Mouse (Mus musculus) liver, adult 2 months (tissue): Measurements from ENCODE around the gene Uri1. TPM values are rescaled to one million over a fixed set of nuclear protein-coding genes. Genes with fewer than 3 reads are reported as not detected.

Experiments
- DNase-seq: peaks from one replicate; pipeline ENCODE4 v3.0.0-alpha.2; 2011; ENCODE audit warnings: low read depth, low spot score; ENCODE audit errors: extremely low read depth
- H3K27ac ChIP-seq: fragments of 200-500 bp; replicated peaks from 2 replicates; pipeline ENCODE4 v1.5.1; 2012; ENCODE audit warnings: low read depth, mild to moderate bottlenecking, control low read depth, inconsistent platforms, low read length; ENCODE audit not compliant: insufficient read depth
- H3K27me3 ChIP-seq: fragments of 200-500 bp; 2 replicates; pipeline ENCODE4 v1.6.1; 2012; ENCODE audit warnings: mild to moderate bottlenecking, moderate library complexity, low read length, inconsistent platforms; ENCODE audit not compliant: control insufficient read depth, insufficient read depth
- H3K36me3 ChIP-seq: fragments of 200-500 bp; 2 replicates; pipeline ENCODE4 v1.6.1; 2012; ENCODE audit warnings: low read length, inconsistent platforms; ENCODE audit not compliant: control insufficient read depth, insufficient read depth
- H3K4me1 ChIP-seq: fragments of 200-500 bp; 2 replicates; pipeline ENCODE4 v1.6.1; 2011; ENCODE audit warnings: low read length; ENCODE audit not compliant: control insufficient read depth, insufficient read depth
- H3K4me3 ChIP-seq: fragments of 200-500 bp; 2 replicates; pipeline ENCODE4 v1.5.1; 2011; ENCODE audit warnings: low read depth, mild to moderate bottlenecking, control low read depth, low read length, moderate library complexity; ENCODE audit not compliant: insufficient read depth
- H3K79me2 ChIP-seq: fragments of 200-500 bp; 2 replicates; pipeline ENCODE4 v1.6.1; 2012; ENCODE audit warnings: inconsistent platforms, mild to moderate bottlenecking, low read length, moderate library complexity; ENCODE audit not compliant: control insufficient read depth, insufficient read depth
- H3K9ac ChIP-seq: fragments of 200-500 bp; 2 replicates; pipeline ENCODE4 v1.6.1; 2012; ENCODE audit warnings: low read depth, mild to moderate bottlenecking, control low read depth, inconsistent platforms, low read length
- CTCF ChIP-seq: fragments of 200-500 bp; IDR thresholded peaks from 2 replicates; pipeline ENCODE4 v1.5.1; 2011; ENCODE audit warnings: low read depth, low read length, control low read depth
- POLR2A ChIP-seq: fragments of 200-500 bp; IDR thresholded peaks from 2 replicates; pipeline ENCODE4 v1.6.1; 2011; ENCODE audit warnings: low read length, control low read depth; ENCODE audit not compliant: insufficient read depth; ENCODE audit errors: extremely low read depth
- WGBS: fragments of 180-500 bp; shearing (Covaris S2); methylation state at CpG from one replicate; pipeline ENCODE4 v1.1.7; 2018; 5-methylcytosine and 5-hydroxymethylcytosine counted together
- polyA plus RNA-seq: library from polyadenylated mRNA; depleted of rRNA; stranded (reverse); fragments of >200 nt; gene quantifications from 2 replicates; pipeline ENCODE4 v1.2.3, GENCODE M21; 2012
- total RNA-seq: library from RNA; depleted of rRNA; stranded (reverse); fragments of >200 nt; gene quantifications from 2 replicates; pipeline ENCODE4 v1.2.3, GENCODE M21; 2014

Gene Uri1
- total and polyA plus RNA-seq, 2 experiments = 6.2 to 13.9 TPM

DNA sequence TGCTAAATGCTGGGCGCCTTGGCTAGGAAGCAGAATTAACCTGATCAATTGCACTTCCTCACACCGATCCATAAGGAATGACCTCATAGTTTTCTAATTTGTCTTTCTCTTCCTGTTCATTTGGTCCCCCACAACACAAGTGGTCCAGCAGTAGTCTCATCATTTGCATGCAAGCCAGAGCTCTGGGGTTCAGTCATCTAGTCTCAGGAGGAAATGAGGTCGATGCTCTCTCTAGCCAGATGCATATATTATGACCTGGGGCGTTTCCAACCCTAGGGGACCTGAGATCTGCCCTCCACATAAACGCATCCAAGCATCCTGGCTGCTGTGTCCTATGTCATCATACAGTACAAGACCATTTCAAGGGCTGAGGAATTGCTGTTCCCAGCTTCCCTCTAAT, 14.2 kb upstream of the Uri1 start:
- 82% methylated on average over 5 of the region's 5 CpGs for WGBS
- Histone ChIP-seq H3K36me3 (no peaks in the 10 kb centered on the region), H3K27me3 (no peaks in the 10 kb centered on the region), H3K79me2 (no peaks in the 10 kb centered on the region), H3K4me3 (no peak overlapping the region), H3K27ac (no peak overlapping the region), H3K9ac (no peak overlapping the region), H3K4me1 (no peaks in the 10 kb centered on the region)
- TF ChIP-seq POLR2A (no peak), CTCF (no peak)
- DNase-seq = no peak

DNA sequence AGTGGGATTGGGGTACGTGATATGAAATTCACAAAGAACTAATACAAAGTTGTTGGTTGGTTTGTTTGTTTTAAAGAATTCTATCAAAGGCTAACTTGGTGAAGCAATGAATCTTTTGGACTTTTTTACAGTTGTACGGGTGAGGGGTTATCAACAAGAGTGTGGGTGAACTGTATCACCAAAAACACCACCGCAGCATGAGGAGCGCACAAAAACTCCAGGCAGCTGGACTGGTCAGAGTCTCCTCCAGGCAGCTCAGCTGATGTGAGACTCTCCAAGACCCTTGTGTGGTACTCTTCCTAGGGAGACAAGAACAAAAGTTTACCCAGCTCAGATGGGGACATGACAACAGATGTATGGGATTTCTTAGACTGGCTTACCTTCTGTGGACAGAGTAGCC, 7.8 kb upstream of the Uri1 start:
- no peak overlapping the region for H3K27ac ChIP-seq
- WGBS = 50% methylated on average over 4 of the region's 4 CpGs
- no peak overlapping the region for H3K4me3 ChIP-seq
- H3K9ac ChIP-seq = no peak overlapping the region
- no peak for DNase-seq
- no peaks in the 10 kb centered on the region for H3K27me3 ChIP-seq
- no peaks in the 10 kb centered on the region for H3K79me2 ChIP-seq
- TF ChIP-seq POLR2A = no peak
- no peak for TF ChIP-seq CTCF
- H3K36me3 ChIP-seq = no peaks in the 10 kb centered on the region
- H3K4me1 ChIP-seq = no peaks in the 10 kb centered on the region

DNA sequence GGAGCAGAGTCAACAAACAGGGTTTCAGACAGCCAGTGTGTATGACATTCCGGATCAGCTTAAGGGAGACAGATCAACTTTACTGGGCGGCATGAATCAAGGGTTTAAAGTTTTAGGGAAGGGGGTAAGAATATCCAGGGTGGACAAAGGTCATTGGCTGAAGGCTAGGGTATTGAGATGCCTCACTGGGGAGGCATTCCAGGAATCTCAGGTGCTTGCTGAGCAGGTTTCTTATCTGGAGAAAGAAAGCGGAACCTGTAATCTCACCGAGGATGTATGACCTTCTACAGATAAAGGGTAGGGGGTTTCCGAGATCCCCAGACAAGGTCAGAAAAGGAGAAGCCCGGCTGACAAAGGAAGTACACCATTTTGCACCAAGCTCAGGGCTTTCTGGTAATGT, 7.3 kb upstream of the Uri1 start:
- DNase-seq = no peak

DNA sequence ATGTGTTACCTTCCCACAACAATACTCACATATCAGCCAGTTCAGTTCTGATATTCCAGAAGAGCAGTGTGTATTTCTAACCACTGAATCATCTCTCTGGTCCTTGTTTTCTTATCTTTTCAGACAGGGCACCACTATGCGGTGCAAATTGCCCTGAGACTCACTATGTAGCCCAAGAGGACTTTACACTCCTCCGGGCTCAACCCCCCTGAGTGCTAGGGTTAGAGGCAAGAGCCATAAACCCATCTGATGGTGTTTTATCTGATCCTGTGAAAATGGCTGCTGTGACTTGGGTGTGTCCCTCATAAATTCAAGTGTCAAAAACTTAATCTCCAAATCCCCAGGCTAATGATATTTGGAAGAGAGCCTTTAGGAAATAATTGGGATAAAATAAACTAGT, 6.6 kb upstream of the Uri1 start:
- H3K4me1 ChIP-seq = no peaks in the 10 kb centered on the region
- H3K36me3 ChIP-seq = no peaks in the 10 kb centered on the region
- H3K27me3 ChIP-seq = no peaks in the 10 kb centered on the region
- H3K79me2 ChIP-seq = no peaks in the 10 kb centered on the region
- DNase-seq = no peak
- no peak overlapping the region for H3K27ac ChIP-seq
- no peak overlapping the region for H3K9ac ChIP-seq
- TF ChIP-seq CTCF = no peak
- no peak for TF ChIP-seq POLR2A
- 69% methylated on average over 2 of the region's 2 CpGs for WGBS
- no peak overlapping the region for H3K4me3 ChIP-seq

More for the DNA sequence above, 7.3 kb upstream of the Uri1 start:
- H3K4me3 ChIP-seq = no peak overlapping the region
- no peak overlapping the region for H3K9ac ChIP-seq
- no peaks in the 10 kb centered on the region for H3K27me3 ChIP-seq
- WGBS = 36% methylated on average over 6 of the region's 6 CpGs
- H3K27ac ChIP-seq = no peak overlapping the region
- H3K4me1 ChIP-seq = no peaks in the 10 kb centered on the region
- no peaks in the 10 kb centered on the region for H3K36me3 ChIP-seq
- H3K79me2 ChIP-seq = no peaks in the 10 kb centered on the region
- TF ChIP-seq POLR2A (no peak), CTCF (no peak)

DNA sequence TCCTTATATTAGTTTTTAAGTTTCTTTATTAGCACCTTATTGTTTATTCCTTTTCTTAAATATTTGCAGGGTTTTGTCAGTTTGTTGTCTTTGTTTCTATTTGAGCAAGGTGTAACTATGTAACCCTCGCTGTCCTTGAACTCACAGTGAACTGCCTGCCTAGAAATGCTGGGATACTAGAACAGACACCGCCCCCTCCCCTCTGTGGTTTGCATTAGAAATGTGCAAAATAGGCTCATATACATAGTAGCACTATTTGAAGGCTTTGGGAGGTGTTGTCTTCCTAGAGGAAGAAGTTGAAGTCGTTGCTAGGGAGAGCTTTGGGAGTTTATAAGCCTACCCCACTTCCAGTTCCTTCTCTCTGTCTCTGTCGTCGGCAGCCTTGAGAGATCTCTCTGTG, 5.7 kb upstream of the Uri1 start:
- WGBS = 40% methylated on average over 5 of the region's 5 CpGs
- no peaks in the 10 kb centered on the region for H3K36me3 ChIP-seq
- no peak for DNase-seq
- no peak overlapping the region for H3K9ac ChIP-seq
- H3K27ac ChIP-seq = no peak overlapping the region
- no peaks in the 10 kb centered on the region for H3K27me3 ChIP-seq
- H3K4me3 ChIP-seq = no peak overlapping the region
- TF ChIP-seq POLR2A (no peak), CTCF (no peak)
- no peaks in the 10 kb centered on the region for H3K4me1 ChIP-seq
- no peaks in the 10 kb centered on the region for H3K79me2 ChIP-seq

DNA sequence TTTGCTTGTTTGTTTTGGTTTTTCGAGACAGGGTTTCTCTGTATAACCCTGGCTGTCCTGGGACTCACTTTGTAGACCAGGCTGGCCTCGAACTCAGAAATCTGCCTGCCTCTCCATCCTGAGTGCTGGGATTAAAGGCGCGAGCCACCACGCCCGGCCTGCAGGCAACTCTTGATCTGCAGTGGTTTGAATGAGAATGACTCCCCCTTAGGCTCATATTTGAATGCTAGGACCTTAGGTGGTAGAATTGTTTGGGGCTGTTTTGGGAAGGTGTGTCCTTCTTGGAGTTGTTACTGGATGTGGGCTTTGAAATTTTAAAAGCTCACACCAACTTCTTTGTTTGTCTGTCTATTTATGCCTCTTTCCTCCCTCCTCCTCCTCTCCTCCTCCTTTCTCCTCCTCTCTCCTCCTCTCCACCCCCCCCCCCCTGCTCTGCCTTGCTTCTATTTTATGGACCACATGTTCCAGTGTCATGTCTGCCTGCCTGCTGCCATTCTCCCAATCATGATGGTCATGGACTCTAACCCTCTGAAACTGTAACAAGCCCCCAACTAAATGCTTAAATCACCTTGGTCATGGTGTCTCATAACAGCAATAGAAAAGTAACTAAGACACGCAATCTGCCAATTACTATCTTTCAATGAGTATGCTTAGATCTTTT, 4.7 kb upstream of the Uri1 start:
- TF ChIP-seq CTCF (no peak), POLR2A (no peak)
- Histone ChIP-seq H3K4me1 (no peaks in the 10 kb centered on the region), H3K79me2 (no peaks in the 10 kb centered on the region), H3K36me3 (no peaks in the 10 kb centered on the region), H3K27me3 (no peaks in the 10 kb centered on the region), H3K27ac (no peak overlapping the region), H3K9ac (no peak overlapping the region), H3K4me3 (no peak overlapping the region)
- no peak for DNase-seq
- 93% methylated on average over 7 of the region's 7 CpGs for WGBS
